Mouse (Mus musculus): ENCODE measurements around the gene Mrvi1. TPM values are rescaled to one million over a fixed set of nuclear protein-coding genes. Genes with fewer than 3 reads are reported as not detected.

Gene Mrvi1
- total and polyA plus RNA-seq, 3 experiments = 0.11 TPM; not detected in 2

GRCm38 (mm10) chr7:110865570-110865969, 116.7 kb downstream of the Mrvi1 start:
- no peak for TF ChIP-seq KAT2A (IDR thresholded peaks at IDR 0.05; ENCODE audit: insufficient replicate concordance, low read length)
- TF ChIP-seq UBTF (IDR thresholded peaks at IDR 0.05; ENCODE audit: low read depth, low read length) = no peak
- no peak for TF ChIP-seq HCFC1 (IDR thresholded peaks at IDR 0.05; ENCODE audit: low read depth, low read length)
- no peak for TF ChIP-seq MEF2A (IDR thresholded peaks at IDR 0.05; ENCODE audit: borderline replicate concordance, low read depth, low read length)
- no peak for TF ChIP-seq TCF12 (IDR thresholded peaks at IDR 0.05; ENCODE audit: low read depth, low read length)
- no peak for TF ChIP-seq MXI1 (IDR thresholded peaks at IDR 0.05; ENCODE audit: low read depth, low read length)
- no peak for TF ChIP-seq IRF4 (IDR thresholded peaks at IDR 0.05; ENCODE audit: low read depth, low read length)
- no peak for TF ChIP-seq ELF1 (IDR thresholded peaks at IDR 0.05; ENCODE audit: low read depth, low read length)
- no peak for TF ChIP-seq ZC3H11A (IDR thresholded peaks at IDR 0.05; ENCODE audit: low read depth, low read length)
- no peak for TF ChIP-seq MYC (IDR thresholded peaks at IDR 0.05; ENCODE audit: low read depth, low read length)
- TF ChIP-seq CHD1 (IDR thresholded peaks at IDR 0.05; ENCODE audit: low read depth, low read length) = no peak
- TF ChIP-seq GABPA (IDR thresholded peaks at IDR 0.05; ENCODE audit: insufficient replicate concordance, low read depth, low read length) = no peak
- TF ChIP-seq E2F4 (IDR thresholded peaks at IDR 0.05; ENCODE audit: insufficient replicate concordance, low read depth, low read length) = no peak
- TF ChIP-seq ZMIZ1 (IDR thresholded peaks at IDR 0.05; ENCODE audit: low read depth, low read length) = no peak
- TF ChIP-seq MAFK (IDR thresholded peaks at IDR 0.05; ENCODE audit: insufficient replicate concordance, low read length) = no peak
- no peak for TF ChIP-seq RAD21 (IDR thresholded peaks at IDR 0.05; ENCODE audit: low read depth, low read length)
- no peak overlapping the region for H3K9ac ChIP-seq (ENCODE audit: insufficient read depth, low read depth)
- no peaks in the 10 kb centered on the region for H3K27me3 ChIP-seq (replicated peaks)
- no peak overlapping the region for H3K4me3 ChIP-seq (replicated peaks in 1 of 3; ENCODE audit: low read depth in 2 of 3, low read length in 2 of 3, poor library complexity in 1 of 3)
- H3K4me2 ChIP-seq (ENCODE audit: insufficient read depth, low read depth, poor library complexity, severe bottlenecking) = no peak overlapping the region
- dilution Hi-C loops (cut with MboI; ENCODE audit: extremely low pct_ligation_motif_present, extremely low pct_unique_long_range_greater_than_20kb, low sequenced_read_pairs) (no loop called here), in situ Hi-C loops (cut with MboI; ENCODE audit: low pct_ligation_motif_present, low pct_unique_long_range_greater_than_20kb, low sequenced_read_pairs) (no loop called here)
- H3K36me3 ChIP-seq (replicated peaks in 1 of 2; ENCODE audit: control insufficient read depth in 1 of 2, insufficient read depth in 1 of 2, low read length in 1 of 2) = no peaks in the 10 kb centered on the region
- H3K79me2 ChIP-seq (replicated peaks; ENCODE audit: control insufficient read depth, extremely low read depth, insufficient read depth, poor library complexity, severe bottlenecking) = no peaks in the 10 kb centered on the region
- H3K9me3 ChIP-seq (replicated peaks; ENCODE audit: low read length) = no peaks in the 10 kb centered on the region
- H3K27ac ChIP-seq (ENCODE audit: insufficient read depth, low read depth) = no peak overlapping the region
- DNase-seq (ENCODE audit: extremely low read depth) = no peak
- H3K4me1 ChIP-seq (ENCODE audit: control insufficient read depth in 1 of 2, insufficient read depth in 2 of 2) = no peaks in the 10 kb centered on the region

DNA sequence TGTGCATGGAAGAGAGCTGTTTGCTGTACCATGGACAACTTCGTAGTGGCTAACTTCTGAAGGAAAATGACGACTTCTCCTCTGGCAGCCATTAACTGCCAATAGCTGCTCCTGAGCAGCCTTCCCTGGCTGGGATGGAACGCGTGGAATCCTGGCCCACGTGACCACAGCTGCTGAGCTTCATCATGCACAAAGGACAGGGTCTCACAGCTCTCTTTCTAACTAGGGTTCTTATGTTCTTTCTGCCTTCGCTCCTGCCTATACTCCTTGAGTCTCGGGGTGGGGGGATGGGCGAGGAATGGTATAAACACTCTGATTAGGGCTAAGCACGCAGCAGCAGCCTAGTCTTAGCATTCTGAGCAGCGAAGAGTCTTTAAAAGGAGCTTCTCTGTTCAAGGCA, 117.2 kb downstream of the Mrvi1 start:
- H3K36me3 ChIP-seq (replicated peaks in 1 of 2; ENCODE audit: control insufficient read depth in 1 of 2, insufficient read depth in 1 of 2, low read length in 1 of 2) = no peaks in the 10 kb centered on the region
- H3K4me2 ChIP-seq (ENCODE audit: insufficient read depth, low read depth, poor library complexity, severe bottlenecking) = no peak overlapping the region
- H3K4me3 ChIP-seq (replicated peaks in 1 of 3; ENCODE audit: low read depth in 2 of 3, low read length in 2 of 3, poor library complexity in 1 of 3) = no peak overlapping the region
- in situ Hi-C loops (cut with MboI; ENCODE audit: low pct_ligation_motif_present, low pct_unique_long_range_greater_than_20kb, low sequenced_read_pairs) (no loop called here), dilution Hi-C loops (cut with MboI; ENCODE audit: extremely low pct_ligation_motif_present, extremely low pct_unique_long_range_greater_than_20kb, low sequenced_read_pairs) (no loop called here)
- no peak for TF ChIP-seq GABPA (IDR thresholded peaks at IDR 0.05; ENCODE audit: insufficient replicate concordance, low read depth, low read length)
- TF ChIP-seq HCFC1 (IDR thresholded peaks at IDR 0.05; ENCODE audit: low read depth, low read length) = no peak
- no peak for TF ChIP-seq TBP (conservative IDR thresholded peaks at IDR 0.05; ENCODE audit: low read depth, low read length)
- TF ChIP-seq RAD21 (IDR thresholded peaks at IDR 0.05; ENCODE audit: low read depth, low read length) = no peak
- H3K4me1 ChIP-seq (ENCODE audit: control insufficient read depth in 1 of 2, insufficient read depth in 2 of 2) = no peaks in the 10 kb centered on the region
- no peaks in the 10 kb centered on the region for H3K9me3 ChIP-seq (replicated peaks; ENCODE audit: low read length)
- no peak overlapping the region for H3K27ac ChIP-seq (ENCODE audit: insufficient read depth, low read depth)
- no peaks in the 10 kb centered on the region for H3K79me2 ChIP-seq (replicated peaks; ENCODE audit: control insufficient read depth, extremely low read depth, insufficient read depth, poor library complexity, severe bottlenecking)
- no peaks in the 10 kb centered on the region for H3K27me3 ChIP-seq (replicated peaks)
- H3K9ac ChIP-seq (ENCODE audit: insufficient read depth, low read depth) = no peak overlapping the region
- no peak for DNase-seq (ENCODE audit: extremely low read depth)

All from CH12.LX (cell line).